Mouse (Mus musculus) megakaryocyte progenitor cell, adult 5-6 weeks (primary cell): ENCODE data around the gene Boc. TPM values are rescaled to one million over a fixed set of nuclear protein-coding genes. Genes with fewer than 3 reads are reported as not detected.
A peak's percentile ranks its signal among the peaks of the same experiment; 100 is the strongest.

Experiments
- ATAC-seq: replicated peaks from 2 replicates; pipeline ENCODE4 v1.8.0; 2016; ENCODE audit warnings: mild to moderate bottlenecking, moderate TSS enrichment, inconsistent platforms; ENCODE audit not compliant: poor library complexity
- total RNA-seq, 2 experiments: library from RNA; stranded (forward) in 1 of 2; stranded (reverse) in 1 of 2; fragments of 157-497, 149-512 nt in 1 of 2; fragments of 200-1000 nt in 1 of 2; gene quantifications; 2 replicates each; pipeline versions ENCODE4 v1.2.3 to v1.2.4; 2015 to 2017

Boc gene
- total RNA-seq, 2 experiments from 2014 or later, result 0.07 to 0.08 TPM

- no peak for ATAC-seq
Measured at GRCm38 (mm10) chr16:44530829-44531228, 27.9 kb downstream of the Boc start.

- no peak for ATAC-seq
Measured at GRCm38 (mm10) chr16:44530191-44530590, 28.5 kb downstream of the Boc start.

- no peak for ATAC-seq
Measured at GRCm38 (mm10) chr16:44529691-44530090, 29.0 kb downstream of the Boc start.

- ATAC-seq, result no peak
Measured at GRCm38 (mm10) chr16:44528955-44529354, 29.7 kb downstream of the Boc start.

- ATAC-seq, result no peak
Measured at GRCm38 (mm10) chr16:44527218-44527905, 31.3 kb downstream of the Boc start.

- no peak for ATAC-seq
Measured at GRCm38 (mm10) chr16:44526689-44527088, 32.0 kb downstream of the Boc start.

GRCm38 (mm10) chr16:44526044-44526443, 32.7 kb downstream of the Boc start:
- no peak for ATAC-seq

GRCm38 (mm10) chr16:44523595-44523994, 35.1 kb downstream of the Boc start:
- no peak for ATAC-seq

GRCm38 (mm10) chr16:44516498-44516897, 42.2 kb downstream of the Boc start:
- no peak for ATAC-seq

- no peak for ATAC-seq
Measured at GRCm38 (mm10) chr16:44510521-44511213, 48.0 kb downstream of the Boc start.

GRCm38 (mm10) chr16:44509458-44510344, 49.0 kb downstream of the Boc start:
- ATAC-seq, result no peak

- ATAC-seq, result no peak
Measured at GRCm38 (mm10) chr16:44508772-44509171, 49.9 kb downstream of the Boc start.

- ATAC-seq, result peak; percentile 68
Measured at GRCm38 (mm10) chr16:44508025-44508424, 50.7 kb downstream of the Boc start.

GRCm38 (mm10) chr16:44507027-44507929, 51.4 kb downstream of the Boc start:
- ATAC-seq, result no peak

GRCm38 (mm10) chr16:44505243-44505642, 53.5 kb downstream of the Boc start:
- ATAC-seq, result no peak

- peak; percentile 76 for ATAC-seq
Measured at GRCm38 (mm10) chr16:44502895-44503575, 55.7 kb downstream of the Boc start.

GRCm38 (mm10) chr16:44502325-44502724, 56.4 kb downstream of the Boc start:
- ATAC-seq, result no peak

- ATAC-seq, result no peak
Measured at GRCm38 (mm10) chr16:44501783-44502182, 56.9 kb downstream of the Boc start.

- ATAC-seq, result no peak
Measured at GRCm38 (mm10) chr16:44498447-44498846, 60.2 kb downstream of the Boc start.

- ATAC-seq, result peak; percentile 35; the same call in 1 of the 2 replicates
Measured at GRCm38 (mm10) chr16:44496971-44497464, 61.7 kb downstream of the Boc start.
